Mouse (Mus musculus) MEL (cell line): ENCODE measurements at regions not wholly inside any gene's neighbourhood (a gene's known extent, or its start where the extent isn't known, plus 50 kb on each side); places are given as distances from the start of the nearest gene placed in this dataset.

Experiments
- DNase-seq: peaks from one replicate; pipeline ENCODE4 v3.0.0; 2011; ENCODE audit warnings: low read depth, low spot score
- H3K27ac ChIP-seq: 2 replicates; pipeline ENCODE4 v1.5.1; 2012; ENCODE audit warnings: low read depth, mild to moderate bottlenecking, control low read depth, low read length, moderate library complexity; ENCODE audit not compliant: control insufficient read depth
- H3K27me3 ChIP-seq, 2 experiments: fragments of 150-350 bp in 1 of 2; sonication (generic) in 1 of 2; 2 replicates each; pipeline ENCODE4 v1.6.1; 2012; ENCODE audit warnings: low read length in 2 of 2, mild to moderate bottlenecking in 2 of 2, improper control_type of control experiment in 1 of 2, moderate library complexity in 1 of 2; ENCODE audit not compliant: insufficient read depth in 2 of 2, control insufficient read depth in 1 of 2
- H3K36me3 ChIP-seq, 2 experiments: 2 replicates each; pipeline ENCODE4 v1.6.1; 2012 to 2014; ENCODE audit warnings: low read length in 2 of 2, improper control_type of control experiment in 1 of 2, inconsistent platforms in 1 of 2, mild to moderate bottlenecking in 1 of 2; ENCODE audit not compliant: insufficient read depth in 2 of 2, control insufficient read depth in 1 of 2
- H3K4me1 ChIP-seq, 2 experiments: fragments of 150-350 bp in 1 of 2; sonication (generic) in 1 of 2; 2 replicates each; pipeline ENCODE4 v1.6.1; 2012; ENCODE audit warnings: low read length in 2 of 2, improper control_type of control experiment in 1 of 2, mild to moderate bottlenecking in 1 of 2; ENCODE audit not compliant: insufficient read depth in 2 of 2, control insufficient read depth in 1 of 2
- H3K4me3 ChIP-seq, 2 experiments: fragments of 150-350 bp in 1 of 2; sonication (generic) in 1 of 2; 2 replicates each; pipeline ENCODE4 v1.5.1; 2012; ENCODE audit warnings: low read depth in 2 of 2, low read length in 2 of 2, mild to moderate bottlenecking in 2 of 2, moderate library complexity in 2 of 2, control low read depth in 1 of 2, improper control_type of control experiment in 1 of 2; ENCODE audit not compliant: control insufficient read depth in 1 of 2, insufficient read depth in 1 of 2
- H3K79me2 ChIP-seq: 2 replicates; pipeline ENCODE4 v1.6.1; 2012; ENCODE audit warnings: mild to moderate bottlenecking, low read length, moderate library complexity; ENCODE audit not compliant: control insufficient read depth, poor library complexity, insufficient read depth
- H3K9ac ChIP-seq: 2 replicates; pipeline ENCODE4 v1.6.1; 2012; ENCODE audit warnings: low read depth, mild to moderate bottlenecking, control low read depth, low read length, moderate library complexity; ENCODE audit not compliant: control insufficient read depth, poor library complexity, severe bottlenecking
- H3K9me3 ChIP-seq: fragments of 150-350 bp; sonication (generic); replicated peaks from 2 replicates; pipeline ENCODE4 v1.6.1; 2012; ENCODE audit warnings: mild to moderate bottlenecking, low read length, improper control_type of control experiment, moderate library complexity; ENCODE audit not compliant: insufficient read depth
- CTCF ChIP-seq, 3 experiments: IDR thresholded peaks in 2 of 3; conservative IDR thresholded peaks in 1 of 3; 2 replicates each; pipeline ENCODE4 v1.5.1; 2011 to 2012; ENCODE audit warnings: low read length in 3 of 3, low read depth in 2 of 3, mild to moderate bottlenecking in 2 of 3, improper control_type of control experiment in 1 of 3, inconsistent platforms in 1 of 3, mixed read lengths in 1 of 3, moderate library complexity in 1 of 3; ENCODE audit not compliant: control insufficient read depth in 1 of 3, insufficient read depth in 1 of 3, poor library complexity in 1 of 3, severe bottlenecking in 1 of 3
- ELF1 ChIP-seq: IDR thresholded peaks from 2 replicates; pipeline ENCODE4 v1.6.1; 2014; ENCODE audit warnings: low read depth, mild to moderate bottlenecking, inconsistent platforms, low read length, improper control_type of control experiment, moderate library complexity
- EP300 ChIP-seq, 2 experiments: IDR thresholded peaks; 2 replicates each; pipeline ENCODE4 v1.6.1; 2011; ENCODE audit warnings: improper control_type of control experiment in 2 of 2, low read length in 2 of 2, low read depth in 1 of 2, mild to moderate bottlenecking in 1 of 2
- GABPA ChIP-seq: IDR thresholded peaks from 2 replicates; pipeline ENCODE4 v1.6.1; 2012; ENCODE audit warnings: low read depth, mild to moderate bottlenecking, inconsistent platforms, low read length, improper control_type of control experiment, moderate library complexity
- GATA1 ChIP-seq: IDR thresholded peaks from 2 replicates; pipeline ENCODE4 v1.6.1; 2011; ENCODE audit warnings: low read depth, low read length, improper control_type of control experiment
- HCFC1 ChIP-seq: IDR thresholded peaks from 2 replicates; pipeline ENCODE4 v1.6.1; 2012; ENCODE audit warnings: low read depth, mild to moderate bottlenecking, inconsistent platforms, low read length, improper control_type of control experiment, moderate library complexity
- KAT2A ChIP-seq: conservative IDR thresholded peaks from 2 replicates; pipeline ENCODE4 v1.6.1; 2012; ENCODE audit warnings: low read depth, low read length, improper control_type of control experiment, inconsistent platforms
- MAFK ChIP-seq: IDR thresholded peaks from 2 replicates; pipeline ENCODE4 v1.6.1; 2011; ENCODE audit warnings: low read depth, mild to moderate bottlenecking, low read length, improper control_type of control experiment, borderline replicate concordance
- MEF2A ChIP-seq: IDR thresholded peaks from 2 replicates; pipeline ENCODE4 v1.6.1; 2014; ENCODE audit warnings: low read depth, mild to moderate bottlenecking, inconsistent platforms, low read length, improper control_type of control experiment; ENCODE audit not compliant: poor library complexity, insufficient replicate concordance, severe bottlenecking; ENCODE audit errors: extremely low read depth
- MYC ChIP-seq: IDR thresholded peaks from 2 replicates; pipeline ENCODE4 v1.6.1; 2011; ENCODE audit warnings: low read depth, mild to moderate bottlenecking, low read length, improper control_type of control experiment, moderate library complexity
- NELFE ChIP-seq: IDR thresholded peaks from 2 replicates; pipeline ENCODE4 v1.6.1; 2011; ENCODE audit warnings: low read depth, low read length, improper control_type of control experiment
- NRF1 ChIP-seq: IDR thresholded peaks from 2 replicates; pipeline ENCODE4 v1.6.1; 2014; ENCODE audit warnings: low read depth, mild to moderate bottlenecking, inconsistent platforms, low read length, improper control_type of control experiment, moderate library complexity; ENCODE audit not compliant: poor library complexity, insufficient read depth, severe bottlenecking
- POLR2A ChIP-seq, 2 experiments: IDR thresholded peaks; 2 replicates each; pipeline ENCODE4 v1.6.1; 2011 to 2012; ENCODE audit warnings: low read length in 2 of 2, mild to moderate bottlenecking in 2 of 2, control low read depth in 1 of 2, improper control_type of control experiment in 1 of 2, low read depth in 1 of 2, moderate library complexity in 1 of 2; ENCODE audit not compliant: control insufficient read depth in 1 of 2, insufficient read depth in 1 of 2, poor library complexity in 1 of 2
- POLR2AphosphoS2 ChIP-seq: IDR thresholded peaks from 2 replicates; pipeline ENCODE4 v1.6.1; 2011; ENCODE audit warnings: low read length, improper control_type of control experiment
- POLR2AphosphoS5 ChIP-seq: IDR thresholded peaks from 2 replicates; pipeline ENCODE4 v1.6.1; 2012; ENCODE audit warnings: low read depth, borderline replicate concordance, mild to moderate bottlenecking, inconsistent platforms, low read length, moderate library complexity, mixed read lengths
- TAL1 ChIP-seq: IDR thresholded peaks from 2 replicates; pipeline ENCODE4 v1.6.1; 2012; ENCODE audit warnings: mild to moderate bottlenecking, inconsistent platforms, low read length, moderate library complexity, mixed read lengths
- TBP ChIP-seq: IDR thresholded peaks from 2 replicates; pipeline ENCODE4 v1.8.0; 2011; ENCODE audit warnings: low read depth, low read length, improper control_type of control experiment
- TCF12 ChIP-seq: IDR thresholded peaks from 2 replicates; pipeline ENCODE4 v1.6.1; 2014; ENCODE audit warnings: low read depth, mild to moderate bottlenecking, inconsistent platforms, low read length, improper control_type of control experiment, moderate library complexity
- UBTF ChIP-seq: IDR thresholded peaks from 2 replicates; pipeline ENCODE4 v1.6.1; 2012; ENCODE audit warnings: low read depth, mild to moderate bottlenecking, inconsistent platforms, low read length, improper control_type of control experiment, moderate library complexity, borderline replicate concordance; ENCODE audit not compliant: insufficient read depth
- USF1 ChIP-seq: IDR thresholded peaks from 2 replicates; pipeline ENCODE4 v1.6.1; 2014; ENCODE audit warnings: low read depth, mild to moderate bottlenecking, inconsistent platforms, low read length, improper control_type of control experiment, moderate library complexity
- USF2 ChIP-seq, 2 experiments: IDR thresholded peaks; 2 replicates each; pipeline ENCODE4 v1.6.1; 2011 to 2012; ENCODE audit warnings: improper control_type of control experiment in 2 of 2, low read length in 2 of 2, borderline replicate concordance in 1 of 2, inconsistent platforms in 1 of 2, low read depth in 1 of 2, mild to moderate bottlenecking in 1 of 2; ENCODE audit not compliant: insufficient read depth in 1 of 2
- ZKSCAN1 ChIP-seq: IDR thresholded peaks from 2 replicates; pipeline ENCODE4 v1.6.1; 2012; ENCODE audit warnings: low read depth, mild to moderate bottlenecking, inconsistent platforms, low read length, improper control_type of control experiment, moderate library complexity
- ZMIZ1 ChIP-seq: IDR thresholded peaks from 2 replicates; pipeline ENCODE4 v1.6.1; 2012; ENCODE audit warnings: low read depth, mild to moderate bottlenecking, inconsistent platforms, low read length, improper control_type of control experiment, moderate library complexity

GRCm38 (mm10) chr3:35097766-35098165 lies 447.6 kb downstream of the Sox2 start:
- Histone ChIP-seq H3K27me3 (no peaks in the 10 kb centered on the region), H3K9me3 (no peaks in the 10 kb centered on the region), H3K4me3 (no peak overlapping the region), H3K9ac (no peak overlapping the region), H3K4me1 (no peaks in the 10 kb centered on the region), H3K36me3 (no peaks in the 10 kb centered on the region), H3K27ac (no peak overlapping the region), H3K79me2 (no peaks in the 10 kb centered on the region)
- TF ChIP-seq POLR2AphosphoS5 (no peak), CTCF (IDR thresholded peaks at IDR 0.05 in 2 of 3, conservative IDR thresholded peaks at IDR 0.05 in 1 of 3; ENCODE audit: control insufficient read depth in 1 of 3, insufficient read depth in 1 of 3, low read depth in 2 of 3, low read length in 3 of 3, poor library complexity in 1 of 3, severe bottlenecking in 1 of 3) (no peak), GATA1 (no peak), USF1 (no peak), POLR2A (IDR thresholded peaks at IDR 0.05; ENCODE audit: control insufficient read depth in 1 of 2, insufficient read depth in 1 of 2, low read depth in 1 of 2, low read length in 2 of 2, poor library complexity in 1 of 2) (no peak), UBTF (no peak), KAT2A (no peak), MEF2A (no peak), ELF1 (no peak), EP300 (IDR thresholded peaks at IDR 0.05; ENCODE audit: low read depth in 1 of 2, low read length in 2 of 2) (no peak)
- DNase-seq, result no peak

DNA sequence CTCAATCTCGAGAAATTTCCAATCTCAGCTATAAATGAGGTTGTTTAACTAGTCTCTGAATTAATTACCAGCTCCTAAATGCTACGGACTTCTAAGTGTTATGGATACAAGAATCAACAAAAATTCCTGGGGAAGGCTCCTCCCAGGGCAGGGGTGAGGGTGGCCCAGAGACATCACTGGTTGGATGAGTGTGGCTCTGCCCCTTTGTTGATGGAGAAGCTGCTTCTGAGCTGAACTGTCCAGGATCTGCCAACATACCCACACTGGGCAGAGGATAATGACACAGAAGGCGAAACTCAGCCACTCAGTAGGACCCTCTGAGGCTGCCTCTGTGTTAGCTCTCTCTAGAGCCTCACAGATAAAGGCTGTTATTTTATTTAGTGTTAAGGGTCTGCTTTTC lies 449.0 kb downstream of the Sox2 start:
- H3K4me1 ChIP-seq, result no peaks in the 10 kb centered on the region
- H3K27me3 ChIP-seq, result no peaks in the 10 kb centered on the region
- H3K79me2 ChIP-seq, result no peaks in the 10 kb centered on the region
- no peak overlapping the region for H3K27ac ChIP-seq
- H3K4me3 ChIP-seq, result no peak overlapping the region
- H3K9ac ChIP-seq, result no peak overlapping the region
- no peaks in the 10 kb centered on the region for H3K36me3 ChIP-seq
- no peak for TF ChIP-seq EP300 (IDR thresholded peaks at IDR 0.05; ENCODE audit: low read depth in 1 of 2, low read length in 2 of 2)
- TF ChIP-seq POLR2AphosphoS5, result no peak
- TF ChIP-seq, all 39 proteins: peak for 0
- DNase-seq, result no peak
- H3K9me3 ChIP-seq, result no peaks in the 10 kb centered on the region

DNA sequence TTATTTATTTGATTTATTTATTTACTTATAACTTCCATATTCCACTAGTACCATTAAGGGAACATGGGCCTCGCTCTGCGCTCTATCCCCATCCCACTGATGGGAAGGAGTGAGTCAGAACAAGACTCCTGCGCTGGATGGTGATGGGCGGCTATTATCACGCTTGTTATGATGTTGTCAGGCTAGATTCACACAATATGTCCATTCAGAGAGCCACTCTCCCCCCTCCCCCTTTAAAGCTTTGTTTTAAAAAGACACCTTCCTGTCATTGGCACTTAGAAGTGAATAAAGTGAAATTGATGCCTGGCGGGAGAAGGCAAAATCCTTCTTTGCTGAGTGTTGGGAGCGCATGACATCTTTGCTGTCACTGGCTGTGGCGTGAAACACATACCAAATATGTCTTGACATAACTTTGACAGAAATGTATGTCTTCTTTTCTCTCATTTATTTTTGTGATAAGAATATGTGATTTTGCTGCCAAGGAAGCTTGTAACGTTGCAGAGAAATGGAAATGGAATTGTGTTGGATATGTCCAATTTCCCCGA lies 449.7 kb downstream of the Sox2 start:
- no peaks in the 10 kb centered on the region for H3K4me1 ChIP-seq
- TF ChIP-seq GATA1 (no peak), NRF1 (no peak), POLR2AphosphoS2 (no peak), USF2 (IDR thresholded peaks at IDR 0.05; ENCODE audit: borderline replicate concordance in 1 of 2, insufficient read depth in 1 of 2, low read depth in 1 of 2, low read length in 2 of 2) (no peak), TAL1 (no peak), TBP (no peak), NELFE (no peak), EP300 (IDR thresholded peaks at IDR 0.05; ENCODE audit: low read depth in 1 of 2, low read length in 2 of 2) (no peak), TCF12 (no peak), MYC (no peak), GABPA (no peak), ZMIZ1 (no peak), MAFK (no peak), HCFC1 (no peak), ZKSCAN1 (no peak)
- no peak overlapping the region for H3K4me3 ChIP-seq
- H3K9ac ChIP-seq, result no peak overlapping the region
- no peak overlapping the region for H3K27ac ChIP-seq
- H3K36me3 ChIP-seq, result no peaks in the 10 kb centered on the region
- H3K9me3 ChIP-seq, result no peaks in the 10 kb centered on the region
- DNase-seq, result no peak
- H3K79me2 ChIP-seq, result no peaks in the 10 kb centered on the region
- H3K27me3 ChIP-seq, result no peaks in the 10 kb centered on the region
